Mouse (Mus musculus) layer of hippocampus, adult 9-11 months (tissue): Measurements from ENCODE around the gene Trio.

Source experiments
- DNase-seq: peaks from one replicate; pipeline ENCODE4 v3.0.0; 2022

Gene Trio

GRCm38 (mm10) chr15:27991066-27991701 lies 34.5 kb downstream of the Trio start:
- no peak for DNase-seq

- no peak for DNase-seq
Observed at GRCm38 (mm10) chr15:27987979-27988378, 37.7 kb downstream of the Trio start.

- DNase-seq: no peak
Observed at GRCm38 (mm10) chr15:27984881-27985280, 40.8 kb downstream of the Trio start.

GRCm38 (mm10) chr15:27981764-27982500 lies 43.7 kb downstream of the Trio start:
- no peak for DNase-seq

GRCm38 (mm10) chr15:27981258-27981657 lies 44.4 kb downstream of the Trio start:
- no peak for DNase-seq

GRCm38 (mm10) chr15:27980436-27980835 lies 45.2 kb downstream of the Trio start:
- DNase-seq: no peak

- DNase-seq: no peak
Observed at GRCm38 (mm10) chr15:27976950-27977349, 48.7 kb downstream of the Trio start.

- no peak for DNase-seq
Observed at GRCm38 (mm10) chr15:27976366-27976765, 49.3 kb downstream of the Trio start.

- no peak for DNase-seq
Observed at GRCm38 (mm10) chr15:27974637-27975036, 51.0 kb downstream of the Trio start.

- no peak for DNase-seq
Observed at GRCm38 (mm10) chr15:27968183-27968582, 57.5 kb downstream of the Trio start.

GRCm38 (mm10) chr15:27967128-27967876 lies 58.3 kb downstream of the Trio start:
- DNase-seq: no peak

- no peak for DNase-seq
Observed at GRCm38 (mm10) chr15:27964877-27965276, 60.8 kb downstream of the Trio start.

GRCm38 (mm10) chr15:27963506-27963905 lies 62.1 kb downstream of the Trio start:
- no peak for DNase-seq

- DNase-seq: no peak
Observed at GRCm38 (mm10) chr15:27960642-27961041, 65.0 kb downstream of the Trio start.

- no peak for DNase-seq
Observed at GRCm38 (mm10) chr15:27957867-27958266, 67.8 kb downstream of the Trio start.

GRCm38 (mm10) chr15:27955614-27956013 lies 70.0 kb downstream of the Trio start:
- no peak for DNase-seq

GRCm38 (mm10) chr15:27954356-27954755 lies 71.3 kb downstream of the Trio start:
- no peak for DNase-seq

- DNase-seq: no peak
Observed at GRCm38 (mm10) chr15:27953570-27953969, 72.1 kb downstream of the Trio start.

GRCm38 (mm10) chr15:27951195-27951594 lies 74.5 kb downstream of the Trio start:
- no peak for DNase-seq

- no peak for DNase-seq
Observed at GRCm38 (mm10) chr15:27949196-27949595, 76.5 kb downstream of the Trio start.

- DNase-seq: no peak
Observed at GRCm38 (mm10) chr15:27947880-27948279, 77.8 kb downstream of the Trio start.

GRCm38 (mm10) chr15:27945570-27945969 lies 80.1 kb downstream of the Trio start:
- DNase-seq: no peak

GRCm38 (mm10) chr15:27944898-27945297 lies 80.8 kb downstream of the Trio start:
- no peak for DNase-seq
